Mouse (Mus musculus) NIH3T3 (cell line): ENCODE results near the gene Mdk.

ENCODE experiments used
- DNase-seq: peaks from one replicate; pipeline ENCODE4 v3.0.0-alpha.2; 2012; ENCODE audit warnings: low read depth

Gene Mdk

GRCm38 (mm10) chr2:91958701-91959457 is 26.8 kb upstream of the Mdk start:
- peak; percentile 52 for DNase-seq

GRCm38 (mm10) chr2:91958049-91958448 is 26.0 kb upstream of the Mdk start:
- no peak for DNase-seq

DNA sequence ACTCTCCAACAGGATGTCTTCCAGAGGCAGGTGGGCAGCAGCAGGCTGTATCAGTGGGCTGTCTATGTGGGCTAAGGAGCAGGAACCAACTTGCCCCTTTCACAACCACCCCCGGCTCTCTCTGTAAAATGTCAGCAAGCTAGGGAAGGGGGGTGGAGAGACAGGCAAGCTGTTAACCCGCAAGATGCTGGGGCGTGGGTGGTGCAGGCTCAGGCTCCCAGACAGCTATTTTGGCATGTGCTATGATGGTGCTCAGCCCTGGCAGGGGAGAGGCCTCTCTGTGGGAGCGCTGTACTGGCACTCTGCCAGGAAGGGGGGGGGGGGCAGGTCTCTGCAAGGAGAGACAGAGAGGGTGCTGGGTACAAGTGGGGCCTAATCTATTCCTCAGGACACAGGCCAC is 25.0 kb upstream of the Mdk start:
- DNase-seq: peak; percentile 54

DNA sequence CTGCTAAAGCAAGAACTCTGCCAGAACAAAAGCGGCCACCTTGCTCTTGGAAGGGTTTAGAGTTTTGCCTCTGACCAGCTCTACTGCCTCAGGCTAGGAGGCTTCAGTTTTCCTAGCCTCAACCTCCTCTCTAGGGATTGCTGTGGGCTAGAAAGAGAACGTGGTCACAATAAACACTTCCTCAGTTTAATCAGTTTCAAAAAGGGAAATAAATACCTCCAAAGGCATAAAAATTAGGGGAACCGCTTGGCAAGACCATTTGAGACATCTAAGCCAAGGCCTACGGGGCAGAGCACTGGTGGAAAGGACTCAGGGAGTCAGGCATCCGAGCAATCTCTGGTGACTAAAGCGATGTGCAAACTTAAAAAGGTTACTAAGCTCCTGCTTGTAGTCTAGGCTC is 23.8 kb upstream of the Mdk start:
- no peak for DNase-seq

DNA sequence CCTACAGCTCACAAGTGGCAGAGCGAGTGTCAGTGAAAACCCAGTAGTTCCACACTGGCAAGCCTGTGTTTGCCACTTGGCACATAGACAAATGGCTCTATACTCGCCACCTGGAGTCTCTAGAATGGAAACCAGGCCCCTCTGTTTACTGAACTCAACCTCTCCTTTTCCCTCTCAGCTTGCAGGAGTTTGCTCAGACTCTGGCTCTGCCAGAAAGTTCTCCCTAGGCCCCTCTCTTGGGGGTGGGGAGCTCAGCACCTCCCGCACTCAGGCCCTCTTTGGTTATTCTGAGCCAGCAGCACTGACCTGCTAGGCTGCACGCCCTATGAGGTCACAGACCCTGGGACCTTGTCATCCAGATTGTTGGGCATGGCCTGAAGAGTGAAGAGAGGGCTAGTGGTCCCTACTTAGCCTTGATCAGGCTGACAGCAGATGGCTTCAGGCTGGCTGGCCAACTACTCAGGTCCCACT is 23.1 kb upstream of the Mdk start:
- no peak for DNase-seq

DNA sequence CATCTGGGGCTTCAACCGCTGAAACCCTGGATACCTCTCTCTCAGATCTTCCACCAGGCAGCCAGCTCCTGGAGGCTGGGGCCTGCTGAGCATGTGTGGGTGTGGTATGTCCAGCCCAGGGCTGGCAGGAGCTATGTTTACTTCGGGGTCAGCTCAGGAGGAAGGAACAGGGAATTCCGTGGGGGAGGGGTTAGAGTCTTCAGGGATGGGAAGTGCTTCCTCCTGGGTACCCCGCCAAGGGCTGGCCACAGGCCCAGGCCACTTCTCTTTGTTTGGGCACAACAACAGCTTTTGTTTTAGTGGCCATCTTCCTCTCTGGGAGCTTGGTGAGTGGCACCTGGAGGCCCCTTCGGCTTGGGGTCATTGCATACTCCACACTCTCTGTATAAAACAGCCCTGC is 21.7 kb upstream of the Mdk start:
- DNase-seq: peak; percentile 50

- no peak for DNase-seq
Observed at GRCm38 (mm10) chr2:91950275-91951085, 18.4 kb upstream of the Mdk start.

- no peak for DNase-seq
Observed at GRCm38 (mm10) chr2:91949411-91950274, 17.5 kb upstream of the Mdk start.

GRCm38 (mm10) chr2:91948792-91949241 is 16.7 kb upstream of the Mdk start:
- DNase-seq: no peak

DNA sequence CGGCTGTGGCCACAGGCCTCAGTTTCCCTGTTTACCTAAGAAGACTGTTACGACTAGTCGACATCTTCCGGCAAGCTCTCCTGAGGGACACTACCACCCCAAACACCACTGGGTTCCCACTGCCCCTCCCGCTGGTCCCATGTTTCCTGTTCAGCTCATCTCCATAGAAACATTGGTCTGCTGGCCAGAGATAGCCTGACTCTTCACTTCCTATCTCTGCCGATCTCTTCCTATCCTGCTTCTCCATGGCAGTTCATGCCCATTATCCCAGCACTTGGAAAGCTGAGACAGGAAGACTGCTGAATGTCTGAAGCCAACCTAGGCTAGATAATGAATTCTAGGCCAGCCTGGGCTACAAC is 16.0 kb upstream of the Mdk start:
- no peak for DNase-seq

GRCm38 (mm10) chr2:91947397-91948150 is 15.5 kb upstream of the Mdk start:
- peak; percentile 34 for DNase-seq

DNA sequence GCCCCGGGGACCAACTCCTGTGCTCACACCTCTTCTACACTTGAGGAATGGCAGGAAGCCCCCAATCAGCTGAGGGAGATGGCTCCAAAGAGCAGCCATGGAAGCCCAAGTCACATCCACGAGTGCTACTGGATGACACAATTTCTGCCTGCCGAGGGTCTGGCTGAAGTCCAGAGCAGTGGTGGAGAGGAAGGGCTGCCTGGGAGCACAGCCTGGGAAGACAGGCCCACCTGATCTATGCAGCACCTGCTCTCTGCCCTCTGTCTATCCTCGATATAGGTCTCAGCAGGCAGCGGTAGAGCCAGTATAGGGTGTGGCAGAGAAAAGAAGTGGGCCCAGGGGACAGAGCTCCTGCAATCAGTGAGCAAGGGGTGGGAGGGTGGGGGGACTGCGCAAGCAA is 14.7 kb upstream of the Mdk start:
- DNase-seq: no peak

DNA sequence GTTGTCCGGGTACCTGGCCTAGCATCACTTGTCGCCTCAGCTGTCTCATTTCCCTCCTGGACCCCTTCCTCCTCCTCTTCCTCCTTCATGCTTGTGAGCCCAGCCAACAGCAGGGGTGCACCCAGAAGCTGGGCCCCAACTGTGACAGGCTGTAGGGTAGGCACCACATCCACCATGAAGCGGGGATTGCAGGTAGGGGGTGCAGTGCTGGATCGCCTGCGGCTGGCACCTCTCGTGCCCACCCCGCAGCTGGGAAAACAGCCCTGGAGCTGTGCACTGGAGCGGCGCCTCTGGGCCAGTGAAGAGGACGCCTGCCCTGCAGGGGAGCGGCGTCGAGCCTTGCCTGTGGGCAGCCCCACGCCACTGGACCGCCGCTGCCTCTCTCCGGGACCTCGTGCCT is 13.4 kb upstream of the Mdk start, which contains the start of gene Gm9821:
TSS of gene Gm9821 (plus strand) at position 221 of the 400 bp plus-strand sequence.
- DNase-seq: no peak

GRCm38 (mm10) chr2:91944170-91944950 is 12.3 kb upstream of the Mdk start:
- DNase-seq: peak; percentile 82

- peak; percentile 19 for DNase-seq
Observed at GRCm38 (mm10) chr2:91942356-91942755, 10.3 kb upstream of the Mdk start.

- DNase-seq: no peak
Observed at GRCm38 (mm10) chr2:91939303-91939935, 7.3 kb upstream of the Mdk start.

DNA sequence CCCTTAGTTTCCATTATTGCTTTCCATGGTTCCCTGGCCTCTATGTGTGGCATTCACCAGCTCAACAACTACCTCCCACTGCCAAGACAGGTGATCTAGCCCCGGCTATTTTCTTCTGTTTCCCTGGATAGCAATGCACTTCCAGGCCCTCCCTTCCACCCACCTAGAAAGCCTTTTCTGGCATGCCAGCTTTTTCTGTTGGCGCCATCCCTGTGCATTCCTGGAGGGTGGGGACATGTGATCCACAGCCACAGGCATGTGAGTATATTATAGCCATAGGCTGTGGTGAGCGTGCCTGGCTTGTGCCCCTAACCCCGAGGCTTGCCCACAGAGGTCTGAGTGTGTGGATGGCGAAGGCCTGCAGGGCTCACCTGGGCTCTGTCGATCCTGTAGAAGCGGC is 4.1 kb upstream of the Mdk start:
- DNase-seq: no peak

DNA sequence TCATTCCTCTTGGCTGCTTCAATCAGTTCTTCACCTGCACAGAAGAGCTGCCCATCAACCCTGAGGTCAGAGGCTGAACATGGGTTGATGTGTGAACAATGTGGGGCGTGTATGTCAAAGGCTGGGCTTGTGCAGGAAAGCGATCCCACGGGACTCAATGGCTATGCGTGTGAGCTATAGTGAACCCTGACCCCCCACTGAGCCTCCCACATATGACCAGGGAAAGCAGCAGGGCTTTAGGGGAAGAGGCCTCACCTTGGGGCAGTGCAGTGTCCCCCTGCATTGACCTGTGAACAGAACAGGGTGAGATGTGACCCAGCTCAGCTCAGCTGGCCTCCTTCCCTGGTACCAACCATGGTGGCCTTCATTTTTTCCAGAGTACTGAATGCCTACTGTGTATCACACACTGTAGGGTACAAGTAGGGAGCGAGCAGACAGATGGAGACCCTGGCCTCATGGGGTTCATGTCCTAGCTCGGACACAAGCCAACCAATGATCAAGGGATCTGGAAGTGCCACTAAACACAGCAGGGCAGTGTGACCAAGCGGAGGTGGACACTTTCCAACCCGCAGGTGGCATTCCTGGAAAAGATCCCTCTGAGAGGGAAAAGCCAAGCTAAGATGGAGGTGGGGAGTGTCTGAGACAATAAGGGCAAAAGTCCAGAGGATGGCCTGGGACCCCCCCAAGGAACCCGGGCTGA is 2.9 kb upstream of the Mdk start:
- no peak for DNase-seq

- no peak for DNase-seq
Observed at GRCm38 (mm10) chr2:91934016-91934415, 1.9 kb upstream of the Mdk start.

GRCm38 (mm10) chr2:91933471-91933870 is 1.4 kb upstream of the Mdk start:
- DNase-seq: no peak
